ENCODE assay signal across 8 mouse cellular contexts in the genomic region with DNA sequence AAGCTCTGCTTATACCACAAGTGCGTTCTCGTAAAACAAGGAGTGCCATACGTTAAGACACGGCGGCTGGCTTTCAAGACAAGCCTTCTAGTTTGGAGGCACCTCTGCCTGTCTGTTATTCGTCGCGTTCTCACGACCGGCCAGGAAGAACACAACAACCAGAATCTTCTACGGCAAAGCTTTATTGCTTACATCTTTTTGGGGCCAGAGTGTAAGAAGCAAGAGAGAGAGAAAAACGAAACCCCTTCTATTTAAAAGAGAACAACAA. TPM values are rescaled to one million over a fixed set of nuclear protein-coding genes. Genes with fewer than 3 reads are reported as not detected.
DNase-seq lines count a peak whose midpoint lies in the region; ATAC-seq and TF ChIP-seq lines count a peak whose summit lies in the region.
"Not testable (repeated sequence)": the region's sequence is repeated elsewhere in the genome, so short reads cannot be mapped to it uniquely, and the experiment has no call there.

No protein-coding gene starts in this region.

- peak; percentile 78 for DNase-seq in CD4-positive helper T cell, adult 2 months (ENCODE audit: low read depth, low spot score)
- not testable (repeated sequence) for DNase-seq in embryonic facial prominence, embryonic 14.5 days (ENCODE audit: low spot score); heart, adult 2 months; layer of hippocampus, adult 2 months (ENCODE audit: low spot score in 2 of 2)

- not testable (repeated sequence) for H3K79me2 ChIP-seq in heart, adult 2 months (replicated peaks; ENCODE audit: control insufficient read depth, insufficient read depth, low read length)

- H3K9ac ChIP-seq in embryonic facial prominence, embryonic 14.5 days (ENCODE audit: low read depth, low read length); hindbrain, embryonic 16.5 days (ENCODE audit: low read depth, low read length); liver, embryonic 15.5 days; midbrain, embryonic 13.5 days (replicated peaks): not testable (repeated sequence)
- peak overlapping the region; percentile 69 for H3K9ac ChIP-seq in heart, adult 2 months (ENCODE audit: low read depth, low read length)

- H3K9me3 ChIP-seq in embryonic facial prominence, embryonic 14.5 days (ENCODE audit: control insufficient read depth, low read length); hindbrain, embryonic 16.5 days (ENCODE audit: control insufficient read depth, low read length); liver, embryonic 15.5 days (replicated peaks); midbrain, embryonic 13.5 days: not testable (repeated sequence)

- intact Hi-C loops in heart, adult 2 months (cut with DNase I) = not testable (repeated sequence)

- not testable (repeated sequence) for TF ChIP-seq CTCF in heart, adult 2 months (IDR thresholded peaks at IDR 0.05); layer of hippocampus, adult 2 months (conservative IDR thresholded peaks at IDR 0.05); olfactory bulb, adult 2 months (IDR thresholded peaks at IDR 0.05; ENCODE audit: insufficient read depth, low read depth, low read length)

- WGBS in embryonic facial prominence, embryonic 14.5 days = 51% methylated on average over 11 of the region's 12 CpGs
- WGBS in heart, adult 2 months = 22% methylated on average over 11 of the region's 12 CpGs
- 55% methylated on average over 11 of the region's 12 CpGs for WGBS in hindbrain, embryonic 16.5 days
- WGBS in liver, embryonic 15.5 days (ENCODE audit: insufficient replicate concordance) = 26% methylated on average over 11 of the region's 12 CpGs
- 62% methylated on average over 11 of the region's 12 CpGs for WGBS in midbrain, embryonic 13.5 days
- WGBS in olfactory bulb, adult 2 months = 29% methylated on average over 11 of the region's 12 CpGs

- peak overlapping the region; percentile 17; the same call in 1 of the 2 replicates for H3K4me3 ChIP-seq in embryonic facial prominence, embryonic 14.5 days (ENCODE audit: low read depth, low read length)
- peak overlapping the region; percentile 6 for H3K4me3 ChIP-seq in heart, adult 2 months
- not testable (repeated sequence) for H3K4me3 ChIP-seq in hindbrain, embryonic 16.5 days (ENCODE audit: low read length); layer of hippocampus, adult 2 months; midbrain, embryonic 13.5 days (replicated peaks)
- H3K4me3 ChIP-seq in liver, embryonic 15.5 days (replicated peaks) = peak overlapping the region; percentile 61
- H3K4me3 ChIP-seq in olfactory bulb, adult 2 months (ENCODE audit: insufficient read depth, low read depth, low read length) = 0 out of 2 replicates have a peak overlapping the region, but pooled peaks have one; percentile 30

- H3K36me3 ChIP-seq in embryonic facial prominence, embryonic 14.5 days (ENCODE audit: control insufficient read depth, insufficient read depth, low read length); heart, adult 2 months (ENCODE audit: control insufficient read depth, insufficient read depth, low read length); hindbrain, embryonic 16.5 days (ENCODE audit: control insufficient read depth, insufficient read depth, low read length); liver, embryonic 15.5 days (replicated peaks); midbrain, embryonic 13.5 days: not testable (repeated sequence)

- not testable (repeated sequence) for ATAC-seq in embryonic facial prominence, embryonic 14.5 days (ENCODE audit: low read depth); hindbrain, embryonic 16.5 days; liver, embryonic 15.5 days (ENCODE audit: insufficient read depth); midbrain, embryonic 13.5 days

- H3K27ac ChIP-seq in embryonic facial prominence, embryonic 14.5 days (replicated peaks; ENCODE audit: low read depth, low read length) = peak overlapping the region; percentile 95; the same call in 1 of the 2 replicates
- peak overlapping the region; percentile 97 for H3K27ac ChIP-seq in heart, adult 2 months
- H3K27ac ChIP-seq in hindbrain, embryonic 16.5 days (ENCODE audit: low read depth, low read length); liver, embryonic 15.5 days (replicated peaks); midbrain, embryonic 13.5 days: not testable (repeated sequence)
- H3K27ac ChIP-seq in layer of hippocampus, adult 2 months = peak overlapping the region; percentile 67; the same call in 1 of the 2 replicates
- peak overlapping the region; percentile 90 for H3K27ac ChIP-seq in olfactory bulb, adult 2 months (ENCODE audit: insufficient read depth, low read depth, low read length)

- H3K27me3 ChIP-seq in embryonic facial prominence, embryonic 14.5 days (replicated peaks; ENCODE audit: control insufficient read depth, insufficient read depth, low read length); heart, adult 2 months (ENCODE audit: control insufficient read depth, insufficient read depth, low read length); hindbrain, embryonic 16.5 days (replicated peaks; ENCODE audit: control insufficient read depth, insufficient read depth, low read length); midbrain, embryonic 13.5 days: not testable (repeated sequence)
- H3K27me3 ChIP-seq in liver, embryonic 15.5 days = peaks cover 48% of the 10 kb centered on the region

- H3K4me1 ChIP-seq in embryonic facial prominence, embryonic 14.5 days (ENCODE audit: control insufficient read depth, insufficient read depth, low read length) = peaks cover 14% of the 10 kb centered on the region; the same call in 1 of the 2 replicates
- not testable (repeated sequence) for H3K4me1 ChIP-seq in heart, adult 2 months (ENCODE audit: control insufficient read depth, insufficient read depth, low read length); hindbrain, embryonic 16.5 days (ENCODE audit: control insufficient read depth, insufficient read depth, low read depth, low read length); midbrain, embryonic 13.5 days (replicated peaks)
- H3K4me1 ChIP-seq in liver, embryonic 15.5 days (replicated peaks) = peaks cover 18% of the 10 kb centered on the region; the same call in 1 of the 2 replicates
- H3K4me1 ChIP-seq in olfactory bulb, adult 2 months (ENCODE audit: control insufficient read depth, insufficient read depth, low read length) = peaks cover 13% of the 10 kb centered on the region

- peak overlapping the region; percentile 77 for H3K4me2 ChIP-seq in embryonic facial prominence, embryonic 14.5 days (ENCODE audit: low read depth, low read length)
- peak overlapping the region; percentile 33 for H3K4me2 ChIP-seq in hindbrain, embryonic 16.5 days (ENCODE audit: low read length)
- H3K4me2 ChIP-seq in liver, embryonic 15.5 days = peak overlapping the region; percentile 78
- peak overlapping the region; percentile 25 for H3K4me2 ChIP-seq in midbrain, embryonic 13.5 days (replicated peaks)

- not testable (repeated sequence) for TF ChIP-seq EP300 in heart, adult 2 months (IDR thresholded peaks at IDR 0.05; ENCODE audit: insufficient read depth, low read depth, low read length)

- TF ChIP-seq POLR2A in heart, adult 2 months (IDR thresholded peaks at IDR 0.05; ENCODE audit: insufficient read depth, low read depth, low read length); olfactory bulb, adult 2 months (IDR thresholded peaks at IDR 0.05; ENCODE audit: insufficient read depth, low read depth, low read length): not testable (repeated sequence)

RNA-seq across cellular contexts. Expression of gene Arhgap31, which starts 1.1 kb away (rescaled TPM):
- polyA plus RNA-seq in embryonic facial prominence, embryonic 14.5 days (2014; fragmentation: Nextera tagmentation; extraction: Ambion mirVana) = 17.3 and 17.6 TPM in 2 replicates
- total RNA-seq in heart, adult 2 months (2021) = 10 to 100 TPM; 38.2 to 41.2 TPM
- 14.1 and 20.1 TPM in 2 replicates for polyA plus RNA-seq in heart, adult 2 months (2012; rRNA removed)
- polyA plus RNA-seq in hindbrain, embryonic 16.5 days (2015; fragmentation: Nextera tagmentation; extraction: Ambion mirVana) = 4.5 and 6.7 TPM in 2 replicates
- 10 to 100 TPM; 17.9 to 18.5 TPM for total RNA-seq in layer of hippocampus, adult 2 months (2021)
- polyA plus RNA-seq in liver, embryonic 15.5 days (2015; fragmentation: Nextera tagmentation; extraction: Ambion mirVana) = 1.5 and 1.6 TPM in 2 replicates
- polyA plus RNA-seq in midbrain, embryonic 13.5 days (2015; fragmentation: Nextera tagmentation; extraction: Ambion mirVana) = 3.6 and 4.6 TPM in 2 replicates
- polyA plus RNA-seq in olfactory bulb, adult 2 months (2012; ENCODE audit: insufficient read depth, insufficient read length, low replicate concordance, missing spikeins) = not detected in 2 replicates

RNA-seq across cellular contexts. Expression of gene B4galt4, which starts 27.9 kb away (rescaled TPM):
- polyA plus RNA-seq in embryonic facial prominence, embryonic 14.5 days (2014; fragmentation: Nextera tagmentation; extraction: Ambion mirVana) = 30.2 and 31.9 TPM in 2 replicates
- total RNA-seq in heart, adult 2 months (2021) = 10 to 100 TPM in 1 of 2 experiments, 1 to 10 TPM in 1; 8.1 to 13.2 TPM
- 6.4 and 9.6 TPM in 2 replicates for polyA plus RNA-seq in heart, adult 2 months (2012; rRNA removed)
- 38.3 and 40.3 TPM in 2 replicates for polyA plus RNA-seq in hindbrain, embryonic 16.5 days (2015; fragmentation: Nextera tagmentation; extraction: Ambion mirVana)
- total RNA-seq in layer of hippocampus, adult 2 months (2021) = 10 to 100 TPM; 34.3 to 39.7 TPM
- polyA plus RNA-seq in liver, embryonic 15.5 days (2015; fragmentation: Nextera tagmentation; extraction: Ambion mirVana) = 3.0 and 3.2 TPM in 2 replicates
- polyA plus RNA-seq in midbrain, embryonic 13.5 days (2015; fragmentation: Nextera tagmentation; extraction: Ambion mirVana) = 23.7 and 24.9 TPM in 2 replicates
- not detected in 2 replicates for polyA plus RNA-seq in olfactory bulb, adult 2 months (2012; ENCODE audit: insufficient read depth, insufficient read length, low replicate concordance, missing spikeins)

Comparison
In these comparisons a context has a peak if more than half of its experiments do, and no peak if none do; other contexts are left out.
1. H3K4me2 ChIP-seq: peak in every context shown above with its lines; median percentile 78 in liver, embryonic 15.5 days; 77 in embryonic facial prominence, embryonic 14.5 days; 33 in hindbrain, embryonic 16.5 days; 25 in midbrain, embryonic 13.5 days.